Mouse (Mus musculus): Measurements from ENCODE around the gene 1700003F12Rik. TPM values are rescaled to one million over a fixed set of nuclear protein-coding genes. Genes with fewer than 3 reads are reported as not detected.

Gene 1700003F12Rik
- total RNA-seq, 1 experiment, result 1.7 TPM

GRCm38 (mm10) chr2:154570666-154571065, 23.8 kb downstream of the 1700003F12Rik start:
- Histone ChIP-seq H3K4me1 (ENCODE audit: control insufficient read depth in 2 of 2, insufficient read depth in 2 of 2, low read length in 2 of 2, poor library complexity in 1 of 2) (peaks cover 11 to 27% of the 10 kb centered on the region in 2 experiments), H3K27ac (ENCODE audit: insufficient read depth, low read depth, low read length, poor library complexity, severe bottlenecking) (no peak overlapping the region), H3K9ac (ENCODE audit: insufficient read depth, low read depth, low read length, poor library complexity, severe bottlenecking) (peak overlapping the region; percentile 35; the same call in 1 of the 2 replicates), H3K9me3 (ENCODE audit: control insufficient read depth, insufficient read depth, low read depth, low read length) (no peaks in the 10 kb centered on the region), H3K4me3 (ENCODE audit: insufficient read depth in 1 of 2, low read depth in 1 of 2, low read length in 2 of 2, poor library complexity in 1 of 2, severe bottlenecking in 1 of 2) (peak overlapping the region; percentile 38 to 95; a peak in 2 of 4 replicates), H3K36me3 (ENCODE audit: control insufficient read depth, insufficient read depth, low read length, poor library complexity, severe bottlenecking) (peaks cover 2% of the 10 kb centered on the region; the same call in 1 of the 2 replicates)
- in situ Hi-C loops (cut with MboI; ENCODE audit: low sequenced_read_pairs in 2 of 2, unreplicated experiment in 2 of 2), result no loop called here
- DNase-seq (ENCODE audit: low read depth, low spot score), result no peak
- TF ChIP-seq ZC3H11A (IDR thresholded peaks at IDR 0.05; ENCODE audit: borderline replicate concordance, low read depth, low read length) (no peak), CHD2 (IDR thresholded peaks at IDR 0.05; ENCODE audit: low read depth, low read length) (no peak), MAFK (IDR thresholded peaks at IDR 0.05; ENCODE audit: insufficient read depth, low read depth, low read length) (no peak), ZNF384 (IDR thresholded peaks at IDR 0.05; ENCODE audit: low read depth, low read length) (no peak), HCFC1 (IDR thresholded peaks at IDR 0.05; ENCODE audit: borderline replicate concordance, insufficient read depth, low read length) (no peak)

- DNase-seq (ENCODE audit: low read depth, low spot score), result no peak
- Histone ChIP-seq H3K27ac (ENCODE audit: insufficient read depth, low read depth, low read length, poor library complexity, severe bottlenecking) (no peak overlapping the region), H3K9ac (ENCODE audit: insufficient read depth, low read depth, low read length, poor library complexity, severe bottlenecking) (no peak overlapping the region), H3K9me3 (ENCODE audit: control insufficient read depth, insufficient read depth, low read depth, low read length) (no peaks in the 10 kb centered on the region), H3K4me1 (ENCODE audit: control insufficient read depth in 2 of 2, insufficient read depth in 2 of 2, low read length in 2 of 2, poor library complexity in 1 of 2) (peaks cover 11 to 25% of the 10 kb centered on the region in 2 experiments), H3K36me3 (ENCODE audit: control insufficient read depth, insufficient read depth, low read length, poor library complexity, severe bottlenecking) (peaks cover 2% of the 10 kb centered on the region; the same call in 1 of the 2 replicates), H3K4me3 (ENCODE audit: insufficient read depth in 1 of 2, low read depth in 1 of 2, low read length in 2 of 2, poor library complexity in 1 of 2, severe bottlenecking in 1 of 2) (no peak overlapping the region)
- in situ Hi-C loops (cut with MboI; ENCODE audit: low sequenced_read_pairs in 2 of 2, unreplicated experiment in 2 of 2), result no loop called here
- TF ChIP-seq MAFK (IDR thresholded peaks at IDR 0.05; ENCODE audit: insufficient read depth, low read depth, low read length), result no peak
- no peak for TF ChIP-seq HCFC1 (IDR thresholded peaks at IDR 0.05; ENCODE audit: borderline replicate concordance, insufficient read depth, low read length)
- TF ChIP-seq CHD2 (IDR thresholded peaks at IDR 0.05; ENCODE audit: low read depth, low read length), result no peak
- TF ChIP-seq ZNF384 (IDR thresholded peaks at IDR 0.05; ENCODE audit: low read depth, low read length), result no peak
- TF ChIP-seq ZC3H11A (IDR thresholded peaks at IDR 0.05; ENCODE audit: borderline replicate concordance, low read depth, low read length), result no peak
Measured at GRCm38 (mm10) chr2:154571266-154571665, 24.4 kb downstream of the 1700003F12Rik start.

- TF ChIP-seq MAFK (IDR thresholded peaks at IDR 0.05; ENCODE audit: insufficient read depth, low read depth, low read length) (no peak), ZNF384 (IDR thresholded peaks at IDR 0.05; ENCODE audit: low read depth, low read length) (no peak), ZC3H11A (IDR thresholded peaks at IDR 0.05; ENCODE audit: borderline replicate concordance, low read depth, low read length) (no peak), HCFC1 (IDR thresholded peaks at IDR 0.05; ENCODE audit: borderline replicate concordance, insufficient read depth, low read length) (no peak), CHD2 (IDR thresholded peaks at IDR 0.05; ENCODE audit: low read depth, low read length) (no peak)
- Histone ChIP-seq H3K4me1 (ENCODE audit: control insufficient read depth in 2 of 2, insufficient read depth in 2 of 2, low read length in 2 of 2, poor library complexity in 1 of 2) (peaks cover 12 to 26% of the 10 kb centered on the region in 2 experiments), H3K27ac (ENCODE audit: insufficient read depth, low read depth, low read length, poor library complexity, severe bottlenecking) (no peak overlapping the region), H3K9me3 (ENCODE audit: control insufficient read depth, insufficient read depth, low read depth, low read length) (no peaks in the 10 kb centered on the region), H3K4me3 (ENCODE audit: insufficient read depth in 1 of 2, low read depth in 1 of 2, low read length in 2 of 2, poor library complexity in 1 of 2, severe bottlenecking in 1 of 2) (no peak overlapping the region), H3K9ac (ENCODE audit: insufficient read depth, low read depth, low read length, poor library complexity, severe bottlenecking) (no peak overlapping the region), H3K36me3 (ENCODE audit: control insufficient read depth, insufficient read depth, low read length, poor library complexity, severe bottlenecking) (peaks cover 2% of the 10 kb centered on the region; the same call in 1 of the 2 replicates)
- in situ Hi-C loops (cut with MboI; ENCODE audit: low sequenced_read_pairs in 2 of 2, unreplicated experiment in 2 of 2), result no loop called here
- DNase-seq (ENCODE audit: low read depth, low spot score), result no peak
Measured at GRCm38 (mm10) chr2:154571976-154572375, 25.1 kb downstream of the 1700003F12Rik start.

GRCm38 (mm10) chr2:154572996-154573395, 26.1 kb downstream of the 1700003F12Rik start:
- in situ Hi-C loops (cut with MboI; ENCODE audit: low sequenced_read_pairs in 2 of 2, unreplicated experiment in 2 of 2), result no loop called here
- no peak for TF ChIP-seq CHD2 (IDR thresholded peaks at IDR 0.05; ENCODE audit: low read depth, low read length)
- no peak for TF ChIP-seq ZC3H11A (IDR thresholded peaks at IDR 0.05; ENCODE audit: borderline replicate concordance, low read depth, low read length)
- TF ChIP-seq HCFC1 (IDR thresholded peaks at IDR 0.05; ENCODE audit: borderline replicate concordance, insufficient read depth, low read length), result no peak
- no peak for TF ChIP-seq MAFK (IDR thresholded peaks at IDR 0.05; ENCODE audit: insufficient read depth, low read depth, low read length)
- no peak for TF ChIP-seq ZNF384 (IDR thresholded peaks at IDR 0.05; ENCODE audit: low read depth, low read length)
- peaks cover 14 to 29% of the 10 kb centered on the region in 2 experiments for H3K4me1 ChIP-seq (ENCODE audit: control insufficient read depth in 2 of 2, insufficient read depth in 2 of 2, low read length in 2 of 2, poor library complexity in 1 of 2)

More at GRCm38 (mm10) chr2:154572996-154573395, 26.1 kb downstream of the 1700003F12Rik start:
- H3K9me3 ChIP-seq (ENCODE audit: control insufficient read depth, insufficient read depth, low read depth, low read length), result no peaks in the 10 kb centered on the region
- peaks cover 2% of the 10 kb centered on the region; the same call in 1 of the 2 replicates for H3K36me3 ChIP-seq (ENCODE audit: control insufficient read depth, insufficient read depth, low read length, poor library complexity, severe bottlenecking)
- DNase-seq (ENCODE audit: low read depth, low spot score), result no peak
- H3K4me3 ChIP-seq (ENCODE audit: insufficient read depth in 1 of 2, low read depth in 1 of 2, low read length in 2 of 2, poor library complexity in 1 of 2, severe bottlenecking in 1 of 2), result no peak overlapping the region
- no peak overlapping the region for H3K27ac ChIP-seq (ENCODE audit: insufficient read depth, low read depth, low read length, poor library complexity, severe bottlenecking)
- H3K9ac ChIP-seq (ENCODE audit: insufficient read depth, low read depth, low read length, poor library complexity, severe bottlenecking), result no peak overlapping the region
